Mouse (Mus musculus) forebrain, embryonic 10.5 days (tissue): Measurements from ENCODE around the gene Egf. TPM values are rescaled to one million over a fixed set of nuclear protein-coding genes. Genes with fewer than 3 reads are reported as not detected.

Experiments
- DNase-seq: peaks from one replicate; pipeline ENCODE4 v3.0.0-alpha.2; 2017; ENCODE audit warnings: low spot score; ENCODE audit errors: extremely low spot score
- H3K27ac ChIP-seq: fragments of 300-500 bp; sonication (generic); 2 replicates; pipeline ENCODE4 v1.5.1; 2016; ENCODE audit warnings: mild to moderate bottlenecking
- H3K27me3 ChIP-seq: fragments of 300-500 bp; sonication (generic); 2 replicates; pipeline ENCODE4 v1.6.1; 2016; ENCODE audit warnings: mild to moderate bottlenecking; ENCODE audit not compliant: poor library complexity, severe bottlenecking
- H3K36me3 ChIP-seq: fragments of 300-500 bp; sonication (generic); replicated peaks from 2 replicates; pipeline ENCODE4 v1.6.1; 2016; ENCODE audit warnings: mild to moderate bottlenecking, moderate library complexity
- H3K4me1 ChIP-seq: fragments of 300-500 bp; sonication (generic); 2 replicates; pipeline ENCODE4 v1.6.1; 2016
- H3K4me3 ChIP-seq: fragments of 300-500 bp; sonication (generic); 2 replicates; pipeline ENCODE4 v1.5.1; 2016; ENCODE audit warnings: mild to moderate bottlenecking, moderate library complexity
- H3K9me3 ChIP-seq: fragments of 300-500 bp; sonication (generic); 2 replicates; pipeline ENCODE4 v1.6.1; 2016; ENCODE audit warnings: mild to moderate bottlenecking, moderate library complexity
- WGBS: fragments of 180-500 bp; shearing (Covaris S2); methylation state at CpG from one replicate; pipeline ENCODE4 v1.1.7; 2016; 5-methylcytosine and 5-hydroxymethylcytosine counted together
- microRNA-seq: library from miRNA; unstranded; fragments of <30 nt; microRNA quantifications from one replicate; pipeline ENCODE4, GENCODE M21; 2017
- polyA plus RNA-seq: library from polyadenylated mRNA; unstranded; fragments of >200 nt; fragmentation: Nextera tagmentation; extraction: Ambion mirVana; gene quantifications from 2 replicates; pipeline ENCODE4 v1.2.1, GENCODE M21; 2016

Egf gene
- polyA plus RNA-seq, 1 experiment from 2014 or later = 1.8 TPM

- H3K9me3 ChIP-seq = no peaks in the 10 kb centered on the region
- WGBS = 76% methylated on average over 3 of the region's 3 CpGs
- no peaks in the 10 kb centered on the region for H3K36me3 ChIP-seq
- H3K4me3 ChIP-seq = no peak overlapping the region
- no peak for DNase-seq
- H3K27me3 ChIP-seq = no peaks in the 10 kb centered on the region
- H3K27ac ChIP-seq = no peak overlapping the region
- peaks cover 30% of the 10 kb centered on the region for H3K4me1 ChIP-seq
Observed at GRCm38 (mm10) chr3:129645409-129645808, 109.7 kb downstream of the Egf start.

GRCm38 (mm10) chr3:129641621-129642020 is 113.5 kb downstream of the Egf start:
- 95% methylated on average over 7 of the region's 7 CpGs for WGBS
- no peak for DNase-seq
- peaks cover 22% of the 10 kb centered on the region for H3K4me1 ChIP-seq
- H3K36me3 ChIP-seq = peaks cover 15% of the 10 kb centered on the region
- no peak overlapping the region for H3K27ac ChIP-seq
- H3K9me3 ChIP-seq = no peaks in the 10 kb centered on the region
- H3K4me3 ChIP-seq = no peak overlapping the region
- no peaks in the 10 kb centered on the region for H3K27me3 ChIP-seq

GRCm38 (mm10) chr3:129640211-129641000 is 114.7 kb downstream of the Egf start:
- Histone ChIP-seq H3K9me3 (no peaks in the 10 kb centered on the region), H3K27me3 (no peaks in the 10 kb centered on the region), H3K4me1 (peaks cover 16% of the 10 kb centered on the region), H3K27ac (no peak overlapping the region), H3K36me3 (peaks cover 25% of the 10 kb centered on the region), H3K4me3 (no peak overlapping the region)
- DNase-seq = no peak
- 77% methylated on average over 10 of the region's 10 CpGs for WGBS

GRCm38 (mm10) chr3:129639701-129640100 is 115.4 kb downstream of the Egf start:
- no peak for DNase-seq
- Histone ChIP-seq H3K9me3 (no peaks in the 10 kb centered on the region), H3K36me3 (peaks cover 26% of the 10 kb centered on the region), H3K27ac (no peak overlapping the region), H3K4me1 (peaks cover 16% of the 10 kb centered on the region), H3K27me3 (no peaks in the 10 kb centered on the region), H3K4me3 (no peak overlapping the region)
- WGBS = 86% methylated on average over 5 of the region's 5 CpGs

GRCm38 (mm10) chr3:129637446-129637845 is 117.7 kb downstream of the Egf start:
- H3K27ac ChIP-seq = no peak overlapping the region
- no peak overlapping the region for H3K4me3 ChIP-seq
- peaks cover 8% of the 10 kb centered on the region for H3K4me1 ChIP-seq
- H3K36me3 ChIP-seq = peaks cover 48% of the 10 kb centered on the region
- H3K9me3 ChIP-seq = no peaks in the 10 kb centered on the region
- H3K27me3 ChIP-seq = no peaks in the 10 kb centered on the region
- no peak for DNase-seq
- 89% methylated on average over 6 of the region's 6 CpGs for WGBS

- Histone ChIP-seq H3K36me3 (peaks cover 79% of the 10 kb centered on the region), H3K4me1 (no peaks in the 10 kb centered on the region), H3K9me3 (no peaks in the 10 kb centered on the region), H3K27me3 (no peaks in the 10 kb centered on the region), H3K27ac (no peak overlapping the region), H3K4me3 (no peak overlapping the region)
- 89% methylated on average over 11 of the region's 11 CpGs for WGBS
- no peak for DNase-seq
Observed at GRCm38 (mm10) chr3:129634260-129634901, 120.7 kb downstream of the Egf start.

GRCm38 (mm10) chr3:129633518-129633917 is 121.6 kb downstream of the Egf start:
- H3K9me3 ChIP-seq = no peaks in the 10 kb centered on the region
- no peaks in the 10 kb centered on the region for H3K27me3 ChIP-seq
- no peak overlapping the region for H3K27ac ChIP-seq
- no peak overlapping the region for H3K4me3 ChIP-seq
- DNase-seq = no peak
- H3K4me1 ChIP-seq = no peaks in the 10 kb centered on the region
- H3K36me3 ChIP-seq = peaks cover 87% of the 10 kb centered on the region
- WGBS = 79% methylated on average over 8 of the region's 8 CpGs

- H3K36me3 ChIP-seq = peaks cover 91% of the 10 kb centered on the region
- 98% methylated on average over 5 of the region's 5 CpGs for WGBS
Observed at GRCm38 (mm10) chr3:129631857-129632256, 123.3 kb downstream of the Egf start.

GRCm38 (mm10) chr3:129631018-129631417 is 124.1 kb downstream of the Egf start:
- Histone ChIP-seq H3K4me1 (no peaks in the 10 kb centered on the region), H3K36me3 (peaks cover 88% of the 10 kb centered on the region), H3K4me3 (no peak overlapping the region), H3K27ac (no peak overlapping the region), H3K27me3 (no peaks in the 10 kb centered on the region), H3K9me3 (no peaks in the 10 kb centered on the region)
- DNase-seq = no peak
- 88% methylated on average over 1 of the region's 1 CpGs for WGBS

More at GRCm38 (mm10) chr3:129631857-129632256, 123.3 kb downstream of the Egf start:
- no peaks in the 10 kb centered on the region for H3K27me3 ChIP-seq
- no peak overlapping the region for H3K27ac ChIP-seq
- H3K9me3 ChIP-seq = no peaks in the 10 kb centered on the region
- H3K4me1 ChIP-seq = no peaks in the 10 kb centered on the region
- H3K4me3 ChIP-seq = no peak overlapping the region
- DNase-seq = no peak

Small RNA genes within 50 kb of the gene (microRNA-seq; reads per million reads assigned to microRNA genes)
- gene Gm24515 = not detected

Other genes with a start within 250 kb of the Egf start
- gene Elovl6, start 223.0 kb downstream of the Egf start, polyA plus RNA-seq = 46.9 and 48.2 TPM in 2 replicates
- gene Lrit3, start 48.7 kb upstream of the Egf start, polyA plus RNA-seq = not detected in 2 replicates
- 0.37 and 0.41 TPM in 2 replicates for gene Rrh, start 67.3 kb upstream of the Egf start, polyA plus RNA-seq
- 112 and 124 TPM in 2 replicates for gene Gar1, start 76.1 kb upstream of the Egf start, polyA plus RNA-seq
- gene Cfi, start 80.6 kb upstream of the Egf start, polyA plus RNA-seq = 0.20 and 0.52 TPM in 2 replicates
- gene Pla2g12a, start 123.3 kb upstream of the Egf start, polyA plus RNA-seq = 37.1 and 39.3 TPM in 2 replicates
- 71.1 and 74.9 TPM in 2 replicates for gene Casp6, start 146.1 kb upstream of the Egf start, polyA plus RNA-seq
- 1.4 and 1.6 TPM in 2 replicates for gene Mcub, start 214.9 kb upstream of the Egf start, polyA plus RNA-seq